In genomic region chr16:77313195-77313594, GRCm38 (mm10) we compare ENCODE assay signal across 19 mouse cellular contexts.
"Had no signal": no experiment of that assay in that cellular context is flagged by ENCODE, and none has a peak within 500 bp of the region (broad histone marks: within the 10 kb centered on the region; RNA-seq: fewer than 3 reads in every experiment).

No protein-coding gene starts in this region.

- H3K36me3 ChIP-seq: midbrain, embryonic 12.5 days; neural tube, embryonic 15.5 days had no signal

- H3K27ac ChIP-seq: midbrain, embryonic 12.5 days; neural tube, embryonic 13.5 days; neural tube, embryonic 15.5 days had no signal

- H3K4me2 ChIP-seq: lung, embryonic 14.5 days; midbrain, embryonic 12.5 days; neural tube, embryonic 13.5 days; neural tube, embryonic 15.5 days had no signal

- H3K4me1 ChIP-seq: megakaryocyte, embryonic 14.5 days; midbrain, embryonic 12.5 days; neural tube, embryonic 13.5 days; neural tube, embryonic 15.5 days had no signal

- DNase-seq: lung, adult 18-20 months; lung, embryonic 14.5 days; lung, postnatal 10 days; lung, postnatal 4 days; midbrain, embryonic 14.5 days; retina, postnatal 1 day; right cerebral cortex, adult 18-20 months; right cerebral cortex, postnatal 25 days; right cerebral cortex, postnatal 4 days; spleen, adult 18-20 months; thymus, adult 18-20 months; thymus, postnatal 14 days; thymus, postnatal 36 days had no signal

- H3K27me3 ChIP-seq: megakaryocyte, embryonic 14.5 days; midbrain, embryonic 12.5 days; neural tube, embryonic 13.5 days; neural tube, embryonic 15.5 days had no signal

- H3K4me3 ChIP-seq: megakaryocyte, embryonic 14.5 days; midbrain, embryonic 12.5 days; myocyte; neural tube, embryonic 13.5 days; neural tube, embryonic 15.5 days had no signal

- H3K9ac ChIP-seq: lung, embryonic 14.5 days; midbrain, embryonic 12.5 days; neural tube, embryonic 13.5 days; neural tube, embryonic 15.5 days had no signal

- ATAC-seq: midbrain, embryonic 16.5 days had no signal

- H3K9me3 ChIP-seq: megakaryocyte, embryonic 14.5 days; midbrain, embryonic 12.5 days; neural tube, embryonic 13.5 days; neural tube, embryonic 15.5 days had no signal
